Mouse (Mus musculus) hindbrain, embryonic 12.5 days (tissue): ENCODE data around the gene Exoc3. TPM values are rescaled to one million over a fixed set of nuclear protein-coding genes. Genes with fewer than 3 reads are reported as not detected.

Source experiments
- ATAC-seq: fragments of 200-750 bp; cut with Nextera tagmentation; 2 replicates; pipeline ENCODE4 v1.8.0; 2017; ENCODE audit warnings: moderate TSS enrichment; ENCODE audit not compliant: low FRiP score
- H3K27ac ChIP-seq: fragments of 300-500 bp; sonication (generic); 2 replicates; pipeline ENCODE4 v1.5.1; 2016; ENCODE audit warnings: mild to moderate bottlenecking
- H3K27me3 ChIP-seq: fragments of 300-500 bp; sonication (generic); 2 replicates; pipeline ENCODE4 v1.6.1; 2016; ENCODE audit warnings: mild to moderate bottlenecking
- H3K36me3 ChIP-seq: fragments of 300-500 bp; sonication (generic); 2 replicates; pipeline ENCODE4 v1.6.1; 2016; ENCODE audit warnings: mild to moderate bottlenecking
- H3K4me1 ChIP-seq: fragments of 300-500 bp; sonication (generic); 2 replicates; pipeline ENCODE4 v1.6.1; 2016
- H3K4me2 ChIP-seq: fragments of 300-500 bp; sonication (generic); replicated peaks from 2 replicates; pipeline ENCODE4 v1.6.1; 2016; ENCODE audit warnings: mild to moderate bottlenecking
- H3K4me3 ChIP-seq: fragments of 300-500 bp; sonication (generic); 2 replicates; pipeline ENCODE4 v1.5.1; 2016; ENCODE audit warnings: mild to moderate bottlenecking
- H3K9ac ChIP-seq: fragments of 300-500 bp; sonication (generic); 2 replicates; pipeline ENCODE4 v1.6.1; 2016; ENCODE audit warnings: mild to moderate bottlenecking, moderate library complexity
- H3K9me3 ChIP-seq: fragments of 300-500 bp; sonication (generic); replicated peaks from 2 replicates; pipeline ENCODE4 v1.6.1; 2016; ENCODE audit warnings: mild to moderate bottlenecking
- WGBS: fragments of 180-500 bp; shearing (Covaris S2); methylation state at CpG from one replicate; pipeline ENCODE4 v1.1.7; 2016; 5-methylcytosine and 5-hydroxymethylcytosine counted together
- polyA plus RNA-seq: library from polyadenylated mRNA; unstranded; fragments of >200 nt; fragmentation: Nextera tagmentation; extraction: Ambion mirVana; gene quantifications from 2 replicates; pipeline ENCODE4 v1.2.1, GENCODE M21; 2016

Gene Exoc3
- 76.7 and 79.2 TPM in 2 replicates for polyA plus RNA-seq

DNA sequence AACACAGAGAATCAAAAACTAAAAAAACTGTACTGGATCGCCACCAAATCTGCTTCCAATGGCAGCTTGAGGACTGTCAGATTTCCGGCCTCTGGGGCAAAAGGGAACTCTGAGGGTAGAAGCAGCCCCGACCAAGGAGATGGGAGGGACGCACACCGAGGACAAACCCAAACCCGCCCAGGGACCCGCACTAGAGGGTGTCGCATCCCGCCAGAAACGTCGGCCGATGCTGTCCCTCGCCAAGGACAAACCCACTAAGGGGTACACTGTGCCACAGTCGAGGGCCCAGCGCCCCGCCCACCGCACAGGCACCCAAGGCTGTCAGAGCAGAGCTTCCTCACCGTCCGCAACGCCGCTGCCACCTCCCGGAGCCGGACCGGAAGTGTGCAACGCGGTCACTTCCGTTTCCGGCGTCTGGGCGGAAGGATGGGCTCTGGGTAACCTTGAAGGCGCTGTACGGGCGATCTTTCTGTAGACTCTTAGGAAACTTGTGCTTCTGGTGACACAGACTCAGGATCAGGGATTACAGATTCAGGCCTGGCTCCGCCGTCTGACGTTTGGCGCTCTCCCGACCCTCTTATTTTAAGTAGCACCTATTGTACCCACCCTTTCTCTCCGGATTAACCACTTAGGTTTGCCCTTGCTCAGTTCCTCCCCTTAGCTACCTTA is at the start of gene Exoc3:
Exoc3 (minus strand) TSS at position 416 of the 669 bp plus-strand sequence.
- Histone ChIP-seq H3K4me1 (peaks cover 25% of the 10 kb centered on the region), H3K4me3 (peak within 1 kb of the TSS; percentile 85), H3K4me2 (peak within 1 kb of the TSS; percentile 89), H3K27me3 (no peaks in the 10 kb centered on the region), H3K9ac (peak within 1 kb of the TSS; percentile 82), H3K9me3 (no peaks in the 10 kb centered on the region), H3K36me3 (peaks cover 20% of the 10 kb centered on the region), H3K27ac (peak within 1 kb of the TSS; percentile 87)
- WGBS, result under 1% methylated on average over 38 of the region's 39 CpGs
- ATAC-seq, result peak; percentile 98

DNA sequence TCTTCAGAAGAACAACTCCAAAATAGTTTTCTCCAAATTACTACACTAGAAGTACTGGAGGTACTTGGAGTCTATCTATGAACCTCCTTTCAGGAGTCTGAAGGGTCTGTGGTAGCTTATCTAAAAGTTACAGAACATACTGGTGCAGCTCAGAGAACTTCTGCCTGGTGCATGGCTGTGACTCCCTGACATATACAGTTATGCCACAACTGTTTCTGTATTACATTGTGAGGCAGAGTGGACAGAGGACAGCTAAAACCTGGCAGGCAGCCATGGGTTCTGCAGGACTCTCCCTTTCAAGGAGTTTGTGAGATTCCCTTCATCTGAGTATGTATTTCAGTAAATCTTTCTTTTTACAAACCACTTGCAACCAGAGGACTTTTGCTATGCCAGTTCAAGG is 38.0 kb upstream of the Exoc3 start:
- Histone ChIP-seq H3K27me3 (no peaks in the 10 kb centered on the region), H3K4me3 (no peak overlapping the region), H3K36me3 (no peaks in the 10 kb centered on the region), H3K4me1 (peaks cover 10% of the 10 kb centered on the region), H3K9me3 (no peaks in the 10 kb centered on the region), H3K4me2 (no peak overlapping the region), H3K9ac (no peak overlapping the region), H3K27ac (no peak overlapping the region)
- no peak for ATAC-seq

DNA sequence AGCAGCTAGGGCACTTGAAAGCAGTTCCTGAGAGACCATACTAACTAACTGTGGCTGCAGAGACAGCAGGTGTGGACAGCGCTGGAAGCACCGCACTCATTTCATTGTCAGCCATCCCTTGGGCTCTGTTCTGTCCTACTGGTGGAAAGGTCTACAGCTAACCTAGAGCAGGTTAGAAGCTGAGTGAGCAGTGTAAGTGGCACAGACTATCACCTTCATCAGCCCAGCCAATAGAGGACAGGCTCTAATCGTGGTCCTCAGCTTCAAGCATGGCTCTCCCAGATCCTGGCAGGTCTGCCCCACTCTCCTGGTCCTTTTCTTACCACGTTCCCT is 37.3 kb upstream of the Exoc3 start:
- H3K27me3 ChIP-seq, result no peaks in the 10 kb centered on the region
- H3K27ac ChIP-seq, result no peak overlapping the region
- H3K4me3 ChIP-seq, result no peak overlapping the region
- no peak overlapping the region for H3K9ac ChIP-seq
- H3K4me1 ChIP-seq, result peaks cover 10% of the 10 kb centered on the region
- H3K4me2 ChIP-seq, result peak overlapping the region; percentile 41
- ATAC-seq, result peak; percentile 84
- 61% methylated on average over 4 of the region's 4 CpGs for WGBS
- no peaks in the 10 kb centered on the region for H3K9me3 ChIP-seq
- H3K36me3 ChIP-seq, result no peaks in the 10 kb centered on the region

DNA sequence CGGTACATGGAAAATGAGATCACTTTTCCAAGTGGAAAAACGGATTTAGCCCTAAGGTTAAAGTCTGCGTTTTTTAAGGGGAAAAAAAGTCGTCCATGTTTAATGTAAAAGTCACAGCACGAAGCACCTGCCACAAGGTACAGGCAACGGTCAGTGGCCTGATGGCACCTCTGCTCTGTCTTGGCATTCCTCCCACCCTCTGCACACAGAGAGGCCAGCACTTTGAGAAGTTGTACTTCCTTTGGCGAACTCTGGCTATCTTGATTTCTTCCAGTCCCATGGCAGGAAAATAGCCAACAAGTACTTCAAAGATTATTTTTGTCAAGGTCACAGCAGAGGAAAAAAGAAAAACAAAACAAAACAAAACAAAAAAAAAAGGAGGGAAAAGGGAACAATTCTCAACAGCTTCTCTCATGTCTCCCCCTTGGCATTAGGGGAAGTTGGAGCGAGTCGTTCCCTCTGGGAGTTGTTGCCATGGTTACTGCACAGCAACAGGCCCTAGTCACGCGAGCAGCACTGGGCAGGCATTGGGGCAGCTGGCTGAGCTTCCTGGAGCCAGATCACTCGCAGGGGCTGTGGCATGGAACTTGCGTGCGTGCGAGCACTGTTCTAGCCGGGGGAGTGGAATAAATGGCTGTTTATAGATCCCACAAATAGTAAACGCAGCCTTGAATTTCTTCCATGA is 36.8 kb upstream of the Exoc3 start:
- Histone ChIP-seq H3K36me3 (no peaks in the 10 kb centered on the region), H3K4me2 (peak overlapping the region; percentile 41), H3K9ac (no peak overlapping the region), H3K4me3 (no peak overlapping the region), H3K27me3 (no peaks in the 10 kb centered on the region), H3K9me3 (no peaks in the 10 kb centered on the region), H3K4me1 (peaks cover 10% of the 10 kb centered on the region), H3K27ac (no peak overlapping the region)
- WGBS, result 29% methylated on average over 17 of the region's 17 CpGs
- ATAC-seq, result peak; percentile 97

DNA sequence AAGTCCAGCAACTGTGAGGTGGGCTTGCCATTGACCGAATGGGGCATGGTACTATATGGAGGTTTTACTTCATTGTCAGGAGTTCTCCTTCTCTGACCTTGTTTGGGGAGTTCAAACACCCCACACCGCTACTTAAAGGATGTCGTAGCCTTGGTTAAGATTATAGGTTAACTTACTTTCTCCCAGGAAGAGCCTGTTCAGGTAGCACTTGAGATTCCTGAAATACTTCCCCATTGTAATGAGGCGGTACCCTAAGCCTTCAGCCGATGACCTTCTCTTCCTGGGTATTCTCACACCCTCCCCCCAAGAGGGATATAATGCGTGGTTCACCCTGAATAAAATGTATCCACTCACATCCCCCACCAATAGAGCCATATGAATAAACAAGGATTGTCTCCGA is 29.0 kb upstream of the Exoc3 start:
- no peak for ATAC-seq
- Histone ChIP-seq H3K36me3 (no peaks in the 10 kb centered on the region), H3K4me2 (no peak overlapping the region), H3K27me3 (no peaks in the 10 kb centered on the region; the same call in 1 of the 2 replicates), H3K27ac (no peak overlapping the region), H3K4me1 (no peaks in the 10 kb centered on the region), H3K4me3 (no peak overlapping the region), H3K9me3 (no peaks in the 10 kb centered on the region), H3K9ac (no peak overlapping the region)
- WGBS, result 81% methylated on average over 7 of the region's 7 CpGs

DNA sequence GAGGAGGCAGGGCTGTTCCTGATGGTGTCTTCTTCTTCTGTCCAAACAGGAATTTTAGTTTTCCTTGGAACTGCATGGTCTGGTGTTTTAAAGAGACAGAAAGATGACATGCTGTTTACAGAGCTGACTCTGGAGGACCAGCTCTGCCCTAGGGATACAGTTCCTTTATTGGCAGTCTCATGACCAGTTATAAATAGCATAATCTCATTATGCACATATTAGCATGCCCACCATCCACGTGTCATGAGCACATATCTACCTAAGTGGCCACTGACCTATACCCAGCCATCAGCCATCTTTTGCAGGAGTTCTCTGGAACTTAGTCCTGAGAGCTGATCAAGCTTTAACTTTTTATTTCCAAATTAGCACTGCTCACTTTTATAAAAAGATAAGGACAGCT is 12.1 kb upstream of the Exoc3 start:
- no peak for ATAC-seq
- H3K9ac ChIP-seq, result no peak overlapping the region
- no peaks in the 10 kb centered on the region for H3K4me1 ChIP-seq
- 44% methylated on average over 1 of the region's 1 CpGs for WGBS
- no peaks in the 10 kb centered on the region for H3K9me3 ChIP-seq
- no peak overlapping the region for H3K4me3 ChIP-seq
- H3K36me3 ChIP-seq, result no peaks in the 10 kb centered on the region
- H3K27me3 ChIP-seq, result no peaks in the 10 kb centered on the region
- no peak overlapping the region for H3K4me2 ChIP-seq
- no peak overlapping the region for H3K27ac ChIP-seq

DNA sequence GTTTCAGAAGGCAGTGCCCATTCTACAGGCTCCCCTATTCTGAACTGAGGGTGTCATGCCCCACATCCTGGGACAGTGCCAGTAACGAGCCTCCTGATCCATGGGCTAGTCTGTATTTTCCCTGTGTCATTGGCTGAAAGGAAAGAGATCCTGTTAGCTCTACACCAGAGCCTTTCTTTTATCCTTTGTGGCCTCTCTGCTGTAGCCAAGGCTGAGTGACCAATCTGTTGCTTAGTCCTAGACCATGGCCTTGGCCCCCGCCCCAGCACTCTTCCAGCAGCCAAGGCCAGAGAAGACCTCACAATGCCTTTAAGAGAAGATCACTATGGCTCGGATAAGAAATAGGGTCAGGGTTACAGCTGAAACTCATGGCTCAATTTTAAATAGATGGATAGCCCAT is 9.9 kb upstream of the Exoc3 start:
- H3K27me3 ChIP-seq, result no peaks in the 10 kb centered on the region
- no peak overlapping the region for H3K9ac ChIP-seq
- no peak overlapping the region for H3K4me2 ChIP-seq
- no peaks in the 10 kb centered on the region for H3K4me1 ChIP-seq
- WGBS, result 86% methylated on average over 3 of the region's 3 CpGs
- no peaks in the 10 kb centered on the region for H3K9me3 ChIP-seq
- no peak overlapping the region for H3K27ac ChIP-seq
- ATAC-seq, result no peak
- H3K4me3 ChIP-seq, result no peak overlapping the region
- H3K36me3 ChIP-seq, result no peaks in the 10 kb centered on the region

DNA sequence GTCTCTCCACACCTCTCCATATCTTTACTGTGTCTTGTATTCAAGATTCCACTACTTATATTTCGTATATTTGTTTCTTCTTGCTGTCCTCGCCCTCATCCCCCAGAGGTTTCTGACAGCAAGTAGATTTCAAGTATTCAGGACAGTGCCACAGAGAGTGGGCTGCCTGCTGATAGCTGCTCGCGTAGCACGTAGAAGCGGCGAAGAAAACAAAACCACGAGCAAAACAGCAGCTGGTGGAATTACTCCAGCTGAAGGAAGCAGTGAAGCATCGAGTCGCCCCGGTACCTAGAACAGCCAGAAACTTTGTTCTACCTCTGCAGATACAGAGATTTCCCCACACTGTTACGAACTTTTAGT is 434 bp upstream of the Exoc3 start:
- peaks cover 25% of the 10 kb centered on the region for H3K4me1 ChIP-seq
- WGBS, result 23% methylated on average over 12 of the region's 12 CpGs
- peak overlapping the region; percentile 82 for H3K9ac ChIP-seq
- peak overlapping the region; percentile 85 for H3K4me3 ChIP-seq
- H3K36me3 ChIP-seq, result peaks cover 15% of the 10 kb centered on the region
- no peaks in the 10 kb centered on the region for H3K27me3 ChIP-seq
- H3K4me2 ChIP-seq, result peak overlapping the region; percentile 89
- peak; percentile 56; the same call in 1 of the 2 replicates for ATAC-seq
- H3K9me3 ChIP-seq, result no peaks in the 10 kb centered on the region
- peak overlapping the region; percentile 87 for H3K27ac ChIP-seq

DNA sequence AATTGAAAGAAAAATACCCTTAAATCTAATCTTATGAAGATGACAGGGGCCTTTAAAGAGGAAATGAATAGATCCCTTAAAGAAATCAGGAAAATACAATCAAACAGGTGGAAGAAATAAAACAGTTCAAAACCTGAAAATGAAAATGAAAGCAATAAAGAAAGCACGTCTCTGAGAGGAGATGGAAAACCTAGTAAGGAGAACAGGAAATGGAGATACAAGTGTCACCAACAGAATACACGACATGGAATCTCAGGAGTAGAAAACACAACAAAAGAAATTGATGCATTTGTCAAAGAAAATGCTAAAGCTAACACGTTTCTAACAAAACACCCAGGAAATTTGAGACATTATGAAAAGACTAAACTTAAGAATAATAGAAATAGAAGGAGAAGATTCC is 12.1 kb downstream of the Exoc3 start:
- Histone ChIP-seq H3K27me3 (no peaks in the 10 kb centered on the region), H3K4me1 (no peaks in the 10 kb centered on the region), H3K9me3 (no peaks in the 10 kb centered on the region), H3K36me3 (peaks cover 42% of the 10 kb centered on the region), H3K4me2 (no peak overlapping the region), H3K4me3 (no peak overlapping the region), H3K9ac (no peak overlapping the region), H3K27ac (no peak overlapping the region)
- WGBS, result 88% methylated on average over 3 of the region's 3 CpGs
- ATAC-seq, result no peak

DNA sequence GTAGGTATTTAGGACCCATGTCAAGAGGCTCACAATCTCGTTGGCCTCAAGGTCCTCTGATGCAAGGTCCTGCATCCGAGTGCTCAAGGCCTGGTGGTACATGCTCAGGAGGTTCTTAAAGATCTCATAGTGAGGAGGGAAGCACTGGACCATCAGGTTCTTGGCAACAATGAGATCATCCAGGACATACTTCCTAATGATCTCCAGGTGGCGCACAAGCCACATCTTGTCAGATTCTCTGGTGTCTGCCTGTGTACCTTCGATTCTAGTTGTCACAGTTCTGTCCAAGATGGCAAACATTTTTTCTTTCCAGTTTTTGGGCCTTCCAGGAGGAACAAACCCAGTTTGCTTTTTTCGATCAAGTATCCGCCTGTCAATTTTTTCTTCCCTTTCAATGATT is 15.9 kb downstream of the Exoc3 start:
- H3K4me3 ChIP-seq, result no peak overlapping the region
- peaks cover 47% of the 10 kb centered on the region for H3K36me3 ChIP-seq
- H3K9ac ChIP-seq, result no peak overlapping the region
- H3K27ac ChIP-seq, result no peak overlapping the region
- no peaks in the 10 kb centered on the region for H3K9me3 ChIP-seq
- no peak for ATAC-seq
- 88% methylated on average over 6 of the region's 6 CpGs for WGBS
- no peak overlapping the region for H3K4me2 ChIP-seq
- no peaks in the 10 kb centered on the region for H3K27me3 ChIP-seq
- H3K4me1 ChIP-seq, result no peaks in the 10 kb centered on the region

DNA sequence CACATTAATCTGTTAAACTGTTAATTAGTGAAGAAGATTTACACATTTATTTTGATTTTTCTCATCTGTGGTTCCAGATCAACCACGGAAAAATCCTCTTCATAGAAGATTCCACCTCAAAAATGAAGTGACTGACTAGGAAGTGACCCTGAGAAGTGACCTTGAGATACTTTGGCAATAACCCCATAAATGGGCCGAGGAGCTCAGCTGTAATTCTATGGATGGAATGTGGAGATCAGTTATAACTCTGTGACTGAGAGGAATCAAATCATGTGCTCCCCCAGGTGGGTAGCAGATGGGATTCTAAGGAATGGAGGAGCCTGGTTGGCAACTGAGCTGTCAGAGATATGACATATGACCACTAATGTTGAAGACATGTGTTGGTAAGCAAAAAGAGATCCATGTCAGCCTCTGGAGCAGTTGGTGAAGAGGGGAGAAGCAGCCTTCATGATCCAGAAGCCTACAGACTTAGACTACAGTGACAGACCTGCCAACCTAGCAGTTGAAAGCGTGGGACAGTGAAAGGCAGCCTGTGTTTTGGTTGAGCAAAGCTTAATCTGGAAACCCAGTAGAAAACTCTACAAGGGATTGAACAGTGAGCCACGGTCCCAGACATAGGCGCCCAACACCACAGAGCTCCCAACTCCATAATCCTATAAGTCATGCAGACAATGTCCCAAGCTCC is 25.4 kb downstream of the Exoc3 start:
- no peaks in the 10 kb centered on the region for H3K9me3 ChIP-seq
- H3K4me1 ChIP-seq, result no peaks in the 10 kb centered on the region
- H3K36me3 ChIP-seq, result peaks cover 55% of the 10 kb centered on the region
- ATAC-seq, result no peak
- H3K4me2 ChIP-seq, result no peak overlapping the region
- no peaks in the 10 kb centered on the region for H3K27me3 ChIP-seq
- WGBS, result 94% methylated on average over 5 of the region's 5 CpGs
- no peak overlapping the region for H3K4me3 ChIP-seq
- H3K9ac ChIP-seq, result no peak overlapping the region
- no peak overlapping the region for H3K27ac ChIP-seq

DNA sequence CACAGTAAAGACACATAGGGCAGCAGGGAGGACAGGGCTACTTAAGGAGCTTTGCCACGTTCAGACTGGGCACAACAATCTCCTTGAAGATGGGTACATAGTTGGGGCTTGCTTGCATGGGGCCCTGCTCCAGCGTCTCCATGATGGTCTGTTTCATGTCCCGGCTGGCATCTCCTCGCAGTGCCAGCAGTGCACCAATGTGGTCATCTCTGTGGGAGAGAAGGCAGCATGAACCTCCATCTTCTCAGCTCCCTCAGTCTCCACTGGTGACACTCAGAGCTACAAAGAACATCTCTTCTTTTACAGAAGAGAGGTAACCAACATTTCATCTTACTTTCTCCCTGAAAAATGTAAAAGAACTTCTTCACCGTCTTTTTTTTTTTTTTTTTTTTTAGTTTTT is 36.5 kb downstream of the Exoc3 start:
- H3K36me3 ChIP-seq, result peaks cover 56% of the 10 kb centered on the region
- H3K27ac ChIP-seq, result no peak overlapping the region
- no peak overlapping the region for H3K9ac ChIP-seq
- no peak overlapping the region for H3K4me2 ChIP-seq
- peaks cover 1% of the 10 kb centered on the region; the same call in 1 of the 2 replicates for H3K4me1 ChIP-seq
- ATAC-seq, result no peak
- H3K9me3 ChIP-seq, result no peaks in the 10 kb centered on the region
- no peak overlapping the region for H3K4me3 ChIP-seq
- H3K27me3 ChIP-seq, result no peaks in the 10 kb centered on the region
- WGBS, result 97% methylated on average over 5 of the region's 5 CpGs
